Mouse (Mus musculus) CD4-positive, CD25-positive, alpha-beta regulatory T cell, adult 9 weeks (primary cell): ENCODE measurements around the gene Inka1. TPM values are rescaled to one million over a fixed set of nuclear protein-coding genes. Genes with fewer than 3 reads are reported as not detected.

ENCODE experiments used
- polyA plus RNA-seq: library from polyadenylated mRNA; unstranded; fragments of 100-300 nt; shearing (Covaris generic); gene quantifications from one replicate; pipeline ENCODE4 v1.2.1, GENCODE M21; 2017

The Inka1 gene
- 2.0 TPM for polyA plus RNA-seq

GRCm38 (mm10) chr9:107985131-107986119 lies at the start of gene Inka1:
Inka1 (minus strand) TSS chr9:107985879.

GRCm38 (mm10) chr9:108001922-108002770 lies 16.5 kb upstream of the Inka1 start, which contains the start of gene Ip6k1:
Ip6k1 (plus strand) TSS chr9:108002501.

DNA sequence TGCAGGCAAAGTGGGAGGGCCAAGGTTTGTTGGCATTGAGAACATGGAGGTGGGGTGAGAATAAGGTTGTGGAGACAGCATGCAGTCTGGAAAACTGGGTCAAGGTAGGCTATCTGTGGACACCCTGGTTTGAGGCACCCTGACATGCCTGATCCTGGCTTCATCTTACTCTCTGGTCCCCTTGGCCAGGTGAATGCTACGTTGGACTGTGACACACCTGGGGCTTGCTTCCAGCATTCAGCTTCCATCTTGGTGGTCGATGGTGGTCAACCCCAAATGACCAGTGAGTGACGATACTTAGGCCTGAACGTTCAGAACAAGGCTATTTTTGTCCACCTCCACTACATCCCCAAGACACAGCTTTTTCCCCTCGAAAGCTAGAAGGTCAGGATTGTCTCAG lies 10.4 kb upstream of the Inka1 start, which contains the start of gene Gm20662:
TSS of gene Gm20662 (plus strand) at position 301 of the 400 bp plus-strand sequence.

GRCm38 (mm10) chr9:107992197-107992596 lies 6.5 kb upstream of the Inka1 start, which contains the start of gene Cdhr4:
Cdhr4 (plus strand) TSS chr9:107992497.

DNA sequence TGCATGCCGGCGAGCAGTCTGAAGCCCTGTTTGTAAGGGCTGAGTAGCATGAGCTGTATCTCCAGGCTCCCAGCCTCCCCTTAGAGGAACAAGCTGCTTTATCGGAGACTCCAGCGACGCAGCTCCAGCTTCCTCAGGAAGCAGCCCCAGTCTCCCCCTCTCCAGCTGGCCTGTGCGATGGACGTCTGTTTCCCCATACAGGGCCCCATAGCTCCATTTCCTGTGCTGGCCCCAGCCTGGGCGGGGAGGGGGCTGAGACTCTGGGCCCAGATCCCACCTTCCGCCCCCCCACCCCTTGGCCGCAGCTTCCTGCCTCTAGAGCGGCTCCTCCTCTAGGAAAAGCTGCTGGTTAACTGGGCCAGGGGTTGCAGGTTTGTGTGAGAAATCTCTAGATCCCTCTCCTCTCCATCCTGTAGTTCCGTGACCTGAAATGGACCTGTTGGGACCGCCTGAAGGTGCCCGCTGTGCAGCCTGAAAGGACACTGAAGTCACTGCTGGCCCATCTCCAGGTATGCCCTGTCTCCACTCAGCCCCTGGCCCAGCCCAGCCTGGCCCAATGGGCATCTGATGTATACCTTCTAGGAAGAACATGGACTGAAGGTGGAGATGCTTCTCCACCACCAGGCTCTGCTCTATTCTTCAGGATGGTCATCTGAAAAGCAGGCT lies 2.9 kb downstream of the Inka1 start, which contains the start of gene Gm20661:
TSS of gene Gm20661 (plus strand) at position 378 of the 666 bp plus-strand sequence.

GRCm38 (mm10) chr9:107975399-107976386 lies 10.0 kb downstream of the Inka1 start, which contains the start of gene Uba7:
Uba7 (plus strand) TSS chr9:107975505.

GRCm38 (mm10) chr9:107949922-107950235 lies 35.8 kb downstream of the Inka1 start, which contains the start of gene Traip:
Traip (plus strand) TSS chr9:107950136.

DNA sequence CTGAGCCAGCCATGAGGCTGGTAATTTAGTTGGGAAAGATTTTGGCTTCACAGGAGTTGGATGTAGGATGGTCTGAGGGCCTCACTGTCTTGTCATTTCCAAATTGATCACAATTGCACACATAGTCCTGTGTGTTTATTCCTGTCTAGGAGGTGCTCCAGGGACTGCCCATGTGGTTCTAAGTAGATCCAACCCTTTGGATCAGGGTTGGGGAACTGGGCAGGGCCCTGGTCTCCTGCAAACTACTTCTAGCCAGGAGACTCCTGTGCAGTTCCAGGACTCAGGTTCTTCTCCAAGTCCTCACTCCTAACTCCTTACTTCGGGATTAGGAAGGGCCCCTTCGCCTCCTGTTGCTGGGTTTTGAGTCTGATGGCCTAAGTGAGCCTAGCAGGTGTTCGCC lies 50.3 kb downstream of the Inka1 start, which contains the start of gene Camkv:
TSS of gene Camkv (plus strand) at position 301 of the 400 bp plus-strand sequence.

Other genes with a start within 250 kb of the Inka1 start
- 336 TPM for gene Rbm5, start 214.9 kb downstream of the Inka1 start, polyA plus RNA-seq
- gene Rbm6, start 112.6 kb downstream of the Inka1 start, polyA plus RNA-seq = 128 TPM
- gene Mon1a, start 97.7 kb downstream of the Inka1 start, polyA plus RNA-seq = 15.9 TPM
- not detected for gene Mst1r, start 79.0 kb downstream of the Inka1 start, polyA plus RNA-seq
- gene Actl11, start 57.4 kb downstream of the Inka1 start, polyA plus RNA-seq = not detected
- not detected for gene Camkv, start 50.2 kb downstream of the Inka1 start, polyA plus RNA-seq
- 4.0 TPM for gene Traip, start 35.7 kb downstream of the Inka1 start, polyA plus RNA-seq
- 343 TPM for gene Uba7, start 10.4 kb downstream of the Inka1 start, polyA plus RNA-seq
- not detected for gene Gm20661, start 2.8 kb downstream of the Inka1 start, polyA plus RNA-seq
- 0.42 TPM for gene Cdhr4, start 6.6 kb upstream of the Inka1 start, polyA plus RNA-seq
- not detected for gene Gm20662, start 10.5 kb upstream of the Inka1 start, polyA plus RNA-seq
- gene Ip6k1, start 16.6 kb upstream of the Inka1 start, polyA plus RNA-seq = 59.6 TPM
- gene Gmppb, start 63.4 kb upstream of the Inka1 start, polyA plus RNA-seq = 40.5 TPM
- 3.9 TPM for gene Amigo3, start 67.3 kb upstream of the Inka1 start, polyA plus RNA-seq
- gene Mst1, start 94.6 kb upstream of the Inka1 start, polyA plus RNA-seq = 2.1 TPM
- gene Rnf123, start 97.5 kb upstream of the Inka1 start, polyA plus RNA-seq = 172 TPM
- gene Apeh, start 108.7 kb upstream of the Inka1 start, polyA plus RNA-seq = 108 TPM
- gene Bsn, start 204.5 kb upstream of the Inka1 start, polyA plus RNA-seq = 0.60 TPM